Mouse (Mus musculus): ENCODE measurements around the gene Mctp1.

Mctp1 gene

GRCm38 (mm10) chr13:76620525-76620924 is 236.2 kb downstream of the Mctp1 start:
- DNase-seq, result no peak

GRCm38 (mm10) chr13:76633707-76634106 is 249.4 kb downstream of the Mctp1 start:
- no peak for DNase-seq

GRCm38 (mm10) chr13:76638282-76638681 is 253.9 kb downstream of the Mctp1 start:
- DNase-seq, result no peak

- DNase-seq, result no peak
Measured at GRCm38 (mm10) chr13:76659523-76659922, 275.2 kb downstream of the Mctp1 start.

GRCm38 (mm10) chr13:76681286-76681685 is 297.0 kb downstream of the Mctp1 start:
- DNase-seq, result no peak

GRCm38 (mm10) chr13:76689349-76689748 is 305.0 kb downstream of the Mctp1 start:
- no peak for DNase-seq

- no peak for DNase-seq
Measured at GRCm38 (mm10) chr13:76690143-76690542, 305.8 kb downstream of the Mctp1 start.

- no peak for DNase-seq
Measured at GRCm38 (mm10) chr13:76690697-76691096, 306.4 kb downstream of the Mctp1 start.

- no peak for DNase-seq
Measured at GRCm38 (mm10) chr13:76734013-76734412, 349.7 kb downstream of the Mctp1 start.

GRCm38 (mm10) chr13:76750663-76751429 is 366.5 kb downstream of the Mctp1 start:
- no peak for DNase-seq

- DNase-seq, result no peak
Measured at GRCm38 (mm10) chr13:76759832-76760490, 375.6 kb downstream of the Mctp1 start.

- DNase-seq, result no peak
Measured at GRCm38 (mm10) chr13:76799662-76800061, 415.3 kb downstream of the Mctp1 start.

- no peak for DNase-seq
Measured at GRCm38 (mm10) chr13:76801126-76801632, 416.8 kb downstream of the Mctp1 start.

GRCm38 (mm10) chr13:76802051-76802728 is 417.9 kb downstream of the Mctp1 start:
- no peak for DNase-seq

- no peak for DNase-seq
Measured at GRCm38 (mm10) chr13:76802926-76803325, 418.6 kb downstream of the Mctp1 start.

GRCm38 (mm10) chr13:76803799-76804198 is 419.5 kb downstream of the Mctp1 start:
- no peak for DNase-seq

GRCm38 (mm10) chr13:76808871-76809390 is 424.6 kb downstream of the Mctp1 start:
- no peak for DNase-seq

GRCm38 (mm10) chr13:76809802-76810201 is 425.5 kb downstream of the Mctp1 start:
- no peak for DNase-seq

- DNase-seq, result no peak
Measured at GRCm38 (mm10) chr13:76810496-76810939, 426.2 kb downstream of the Mctp1 start.

GRCm38 (mm10) chr13:76823083-76823482 is 438.7 kb downstream of the Mctp1 start:
- DNase-seq, result no peak

- DNase-seq, result no peak
Measured at GRCm38 (mm10) chr13:76824932-76825694, 440.8 kb downstream of the Mctp1 start.

GRCm38 (mm10) chr13:76827738-76828137 is 443.4 kb downstream of the Mctp1 start:
- no peak for DNase-seq

Measured in thymus, adult 18-20 months (tissue).